Comparison of ENCODE assay signal across 9 mouse cellular contexts in genomic region chr2:6071598-6072440, GRCm38 (mm10). TPM values are rescaled to one million over a fixed set of nuclear protein-coding genes. Genes with fewer than 3 reads are reported as not detected.
DNase-seq lines count a peak whose midpoint lies in the region; ATAC-seq and TF ChIP-seq lines count a peak whose summit lies in the region.
"Had no signal": no experiment of that assay in that cellular context is flagged by ENCODE, and none has a peak within 500 bp of the region (broad histone marks: within the 10 kb centered on the region; RNA-seq: fewer than 3 reads in every experiment).

No protein-coding gene starts in this region.

- no peak overlapping the region for H3K4me3 ChIP-seq in liver, embryonic 11.5 days (ENCODE audit: low read depth, low read length)
- H3K4me3 ChIP-seq in myocyte: no peak overlapping the region
- H3K4me3 ChIP-seq in midbrain, embryonic 15.5 days: no peak overlapping the region
- H3K4me3 ChIP-seq: embryonic facial prominence, embryonic 15.5 days had no signal

- peaks cover 10% of the 10 kb centered on the region for H3K4me1 ChIP-seq in liver, embryonic 11.5 days (replicated peaks; ENCODE audit: control insufficient read depth, insufficient read depth, low read length)
- H3K4me1 ChIP-seq in midbrain, embryonic 15.5 days: no peaks in the 10 kb centered on the region

- no peak overlapping the region for H3K9ac ChIP-seq in liver, embryonic 11.5 days (ENCODE audit: low read depth, low read length)
- H3K9ac ChIP-seq in midbrain, embryonic 15.5 days: no peak overlapping the region
- H3K9ac ChIP-seq: embryonic facial prominence, embryonic 15.5 days had no signal

- no peak overlapping the region for H3ac ChIP-seq in myocyte (ENCODE audit: control insufficient read depth, insufficient read length)

- no peaks in the 10 kb centered on the region for H3K36me3 ChIP-seq in liver, embryonic 11.5 days (ENCODE audit: control insufficient read depth, insufficient read depth, low read length)
- H3K36me3 ChIP-seq in myocyte (ENCODE audit: control insufficient read depth, insufficient read depth): no peaks in the 10 kb centered on the region
- no peaks in the 10 kb centered on the region for H3K36me3 ChIP-seq in midbrain, embryonic 15.5 days (replicated peaks)
- H3K36me3 ChIP-seq: embryonic facial prominence, embryonic 15.5 days had no signal

- ATAC-seq in liver, embryonic 11.5 days (replicated peaks; ENCODE audit: low FRiP score): peak; percentile 74
- ATAC-seq in midbrain, embryonic 15.5 days (replicated peaks): no peak

- H3K27ac ChIP-seq in liver, embryonic 11.5 days (ENCODE audit: low read depth, low read length): no peak overlapping the region
- no peak overlapping the region for H3K27ac ChIP-seq in midbrain, embryonic 15.5 days
- H3K27ac ChIP-seq: embryonic facial prominence, embryonic 15.5 days had no signal

- no peaks in the 10 kb centered on the region for H3K9me3 ChIP-seq in liver, embryonic 11.5 days (ENCODE audit: control insufficient read depth, low read length)
- H3K9me3 ChIP-seq in midbrain, embryonic 15.5 days: no peaks in the 10 kb centered on the region
- H3K9me3 ChIP-seq: embryonic facial prominence, embryonic 15.5 days had no signal

- TF ChIP-seq POLR2A in myocyte (IDR thresholded peaks at IDR 0.05; ENCODE audit: insufficient read length, low read depth): no peak

- 22% methylated on average over 11 of the region's 11 CpGs for WGBS in liver, embryonic 11.5 days
- 60% methylated on average over 11 of the region's 11 CpGs for WGBS in midbrain, embryonic 15.5 days

- peak overlapping the region; percentile 9; the same call in 1 of the 2 replicates for H3K4me2 ChIP-seq in liver, embryonic 11.5 days
- H3K4me2 ChIP-seq in myocyte (ENCODE audit: low read depth): peak overlapping the region; percentile 9
- no peak overlapping the region for H3K4me2 ChIP-seq in midbrain, embryonic 15.5 days
- H3K4me2 ChIP-seq: embryonic facial prominence, embryonic 15.5 days had no signal

- DNase-seq in embryo, embryonic 9.5 days (ENCODE audit: extremely low spot score): peak; percentile 25
- DNase-seq in embryo, embryonic 10 days (ENCODE audit: low spot score): no peak
- peak; percentile 93 for DNase-seq in R1 (ENCODE audit: low read depth, low spot score)
- peak; percentile 51 for DNase-seq in liver, embryonic 11.5 days (ENCODE audit: low spot score)
- DNase-seq in thymus, postnatal 4 days: no peak
- DNase-seq in right cerebral cortex, postnatal 25 days: no peak

- no peaks in the 10 kb centered on the region; the same call in 1 of the 2 replicates for H3K27me3 ChIP-seq in liver, embryonic 11.5 days (replicated peaks; ENCODE audit: control insufficient read depth, insufficient read depth, low read length)
- H3K27me3 ChIP-seq in myocyte (ENCODE audit: control insufficient read depth, insufficient read depth, insufficient read length): no peaks in the 10 kb centered on the region
- H3K27me3 ChIP-seq in midbrain, embryonic 15.5 days (replicated peaks): no peaks in the 10 kb centered on the region
- H3K27me3 ChIP-seq: embryonic facial prominence, embryonic 15.5 days had no signal

- H3K79me2 ChIP-seq in myocyte (ENCODE audit: control insufficient read depth, insufficient read depth): no peaks in the 10 kb centered on the region

TF ChIP-seq in myocyte, 11 proteins besides CTCF, POLR2A, EP300 and RAD21:
- no peak for TF ChIP-seq TCF3 (IDR thresholded peaks at IDR 0.05; ENCODE audit: insufficient read length, low read depth)
- no peak for TF ChIP-seq REST (IDR thresholded peaks at IDR 0.05; ENCODE audit: insufficient read depth, insufficient read length)
- TF ChIP-seq MAX (IDR thresholded peaks at IDR 0.05; ENCODE audit: low read depth): no peak
- peak in 1 of 3 experiments; percentile 23 for TF ChIP-seq MYOD1 (IDR thresholded peaks at IDR 0.05; ENCODE audit: control insufficient read depth in 1 of 3, insufficient read length in 2 of 3, low read depth in 2 of 3)
- TF ChIP-seq TCF12 (IDR thresholded peaks at IDR 0.05; ENCODE audit: insufficient read depth, poor library complexity, severe bottlenecking): no peak
- TF ChIP-seq POLR2AphosphoS2 (IDR thresholded peaks at IDR 0.05; ENCODE audit: insufficient read length, low read depth): no peak
- TF ChIP-seq E2F4 (IDR thresholded peaks at IDR 0.05; ENCODE audit: insufficient read depth): no peak
- no peak for TF ChIP-seq SRF (IDR thresholded peaks at IDR 0.05; ENCODE audit: control insufficient read depth, insufficient read length, low read depth)
- TF ChIP-seq MYOG (IDR thresholded peaks at IDR 0.05; ENCODE audit: control insufficient read depth in 1 of 3, insufficient read depth in 1 of 3, insufficient read length in 2 of 3, low read depth in 2 of 3): peak in 2 of 3 experiments; percentile 8 to 58
- no peak for TF ChIP-seq CEBPB (IDR thresholded peaks at IDR 0.05; ENCODE audit: insufficient read depth, poor library complexity, severe bottlenecking)
- no peak for TF ChIP-seq USF1 (IDR thresholded peaks at IDR 0.05; ENCODE audit: low read depth)

RNA-seq across cellular contexts. Expression of gene Proser2, which starts 58.2 kb away (rescaled TPM):
- polyA plus RNA-seq in liver, embryonic 11.5 days (2014; fragmentation: Nextera tagmentation; extraction: Ambion mirVana): 8.9 and 10.3 TPM in 2 replicates
- 0.94 TPM for polyA plus RNA-seq in myocyte (2012; fragmentation: generic; extraction: Trizol)
- 6.3 and 6.8 TPM in 2 replicates for polyA plus RNA-seq in midbrain, embryonic 15.5 days (2015; fragmentation: Nextera tagmentation; extraction: Ambion mirVana)

Comparison
In these comparisons a context has a peak if more than half of its experiments do, and no peak if none do; other contexts are left out.
1. DNase-seq: peak in embryo, embryonic 9.5 days (single experiment), R1 (single experiment) and liver, embryonic 11.5 days (single experiment); none in embryo, embryonic 10 days (single experiment), thymus, postnatal 4 days (single experiment) and right cerebral cortex, postnatal 25 days (single experiment).